28 mouse cellular contexts compared by ENCODE assay signal in the genomic region with DNA sequence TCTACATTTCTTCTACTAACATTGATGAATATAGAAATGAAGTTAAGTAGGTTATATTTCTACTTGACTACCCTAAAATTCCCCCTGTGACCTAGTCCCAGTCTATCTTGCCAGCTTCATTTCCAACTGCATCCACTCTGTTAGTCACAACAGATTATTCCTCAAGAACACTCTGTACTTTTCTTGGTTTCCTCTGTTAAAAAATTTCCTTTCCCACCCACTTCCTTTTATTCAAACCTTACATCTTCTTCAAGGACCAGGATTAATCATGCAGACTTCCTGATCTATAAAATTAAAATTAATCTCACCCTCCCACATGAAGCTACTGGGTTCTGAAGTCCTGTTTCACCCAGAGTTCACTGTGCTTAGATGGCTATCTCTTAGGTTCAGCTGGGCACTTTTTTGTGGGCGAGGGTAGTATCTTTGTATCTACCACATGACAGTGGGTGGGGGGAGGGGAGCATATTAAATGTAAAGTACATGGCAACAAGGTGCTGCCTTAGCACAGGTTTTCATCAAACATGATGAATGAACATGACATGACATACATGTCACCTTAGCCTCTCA. TPM values are rescaled to one million over a fixed set of nuclear protein-coding genes. Genes with fewer than 3 reads are reported as not detected.
A peak's percentile ranks its signal among the peaks of the same experiment; 100 is the strongest.
DNase-seq lines count a peak whose midpoint lies in the region; ATAC-seq and TF ChIP-seq lines count a peak whose summit lies in the region.
"Had no signal": no experiment of that assay in that cellular context is flagged by ENCODE, and none has a peak within 500 bp of the region (broad histone marks: within the 10 kb centered on the region; RNA-seq: fewer than 3 reads in every experiment).

No protein-coding gene starts in this region.

- peak; percentile 44 for ATAC-seq in lung, postnatal 0 days
- ATAC-seq: forebrain, embryonic 13.5 days had no signal

- peak overlapping the region; percentile 50 for H3K27ac ChIP-seq in gastrocnemius, adult 2 months
- H3K27ac ChIP-seq in lung, postnatal 0 days (ENCODE audit: low read length), result no peak overlapping the region
- peak overlapping the region; percentile 8; the same call in 1 of the 2 replicates for H3K27ac ChIP-seq in brown adipose tissue, adult 24 weeks (replicated peaks; ENCODE audit: low read depth, low read length)
- H3K27ac ChIP-seq in layer of hippocampus, adult 2 months, result no peak overlapping the region
- H3K27ac ChIP-seq: forebrain, embryonic 13.5 days; heart, embryonic 13.5 days; hindbrain, embryonic 14.5 days; kidney, postnatal 0 days; limb, embryonic 10.5 days; limb, embryonic 15.5 days; liver, embryonic 13.5 days; macrophage; neural tube, embryonic 15.5 days; stomach, embryonic 15.5 days had no signal

- no peak overlapping the region for H3K4me3 ChIP-seq in gastrocnemius, adult 2 months
- no peak overlapping the region for H3K4me3 ChIP-seq in lung, postnatal 0 days (ENCODE audit: low read depth, low read length)
- H3K4me3 ChIP-seq in brown adipose tissue, adult 24 weeks (ENCODE audit: insufficient read depth, low read depth, low read length), result no peak overlapping the region
- H3K4me3 ChIP-seq in layer of hippocampus, adult 2 months, result no peak overlapping the region
- H3K4me3 ChIP-seq: forebrain, embryonic 13.5 days; heart, embryonic 13.5 days; limb, embryonic 10.5 days; limb, embryonic 15.5 days; liver, embryonic 13.5 days; neural tube, embryonic 15.5 days; stomach, embryonic 15.5 days had no signal

- DNase-seq in gastrocnemius, adult 2 months, result no peak
- no peak for DNase-seq in gastrocnemius, postnatal 25 days
- peak; percentile 26 for DNase-seq in lung, postnatal 0 days (ENCODE audit: low spot score)
- DNase-seq in lung, postnatal 14 days, result no peak
- peak; percentile 56 for DNase-seq in CD4-positive, CD25-positive, alpha-beta regulatory T cell, adult 2 months (ENCODE audit: low read depth, low spot score)
- no peak for DNase-seq in layer of hippocampus, adult 2 months (ENCODE audit: low spot score in 2 of 2)
- DNase-seq in adrenal gland, postnatal 10 days, result no peak
- DNase-seq: adrenal gland, postnatal 14 days; cerebellum, adult 2 months; cerebellum, postnatal 14 days; gastrocnemius, postnatal 36 days; kidney, adult 8-10 months; kidney, postnatal 4 days; liver, embryonic 13.5 days; lung, adult 18-20 months; midbrain, embryonic 14.5 days; right cerebral cortex, postnatal 25 days; thymus, postnatal 14 days had no signal

- TF ChIP-seq CTCF in gastrocnemius, adult 2 months (IDR thresholded peaks at IDR 0.05), result no peak
- TF ChIP-seq CTCF in lung, postnatal 0 days (IDR thresholded peaks at IDR 0.05), result no peak
- no peak for TF ChIP-seq CTCF in layer of hippocampus, adult 2 months (conservative IDR thresholded peaks at IDR 0.05)

- intact Hi-C loops in gastrocnemius, adult 2 months (cut with DNase I), result no loop called here

- 51% methylated on average over 1 of the region's 1 CpGs for WGBS in lung, postnatal 0 days

- no peaks in the 10 kb centered on the region for H3K27me3 ChIP-seq in lung, postnatal 0 days (replicated peaks; ENCODE audit: insufficient read depth, low read length)
- H3K27me3 ChIP-seq: forebrain, embryonic 13.5 days; heart, embryonic 13.5 days; limb, embryonic 15.5 days; liver, embryonic 13.5 days; neural tube, embryonic 15.5 days; stomach, embryonic 15.5 days had no signal

- H3K4me2 ChIP-seq in lung, postnatal 0 days (replicated peaks; ENCODE audit: low read depth, low read length), result no peak overlapping the region
- H3K4me2 ChIP-seq: forebrain, embryonic 13.5 days; heart, embryonic 13.5 days; hindbrain, embryonic 14.5 days; limb, embryonic 15.5 days; liver, embryonic 13.5 days; neural tube, embryonic 15.5 days; stomach, embryonic 15.5 days had no signal

- no peaks in the 10 kb centered on the region for H3K4me1 ChIP-seq in lung, postnatal 0 days (ENCODE audit: insufficient read depth, low read depth, low read length)
- H3K4me1 ChIP-seq in brown adipose tissue, adult 24 weeks (ENCODE audit: control insufficient read depth, insufficient read depth, insufficient read length, low read length), result no peaks in the 10 kb centered on the region
- H3K4me1 ChIP-seq: forebrain, embryonic 13.5 days; heart, embryonic 13.5 days; limb, embryonic 10.5 days; limb, embryonic 15.5 days; neural tube, embryonic 15.5 days; stomach, embryonic 15.5 days had no signal

- TF ChIP-seq EP300 in lung, postnatal 0 days (IDR thresholded peaks at IDR 0.05), result peak; percentile 92

- no peak overlapping the region for H3K9ac ChIP-seq in lung, postnatal 0 days (replicated peaks; ENCODE audit: low read depth)
- H3K9ac ChIP-seq: forebrain, embryonic 13.5 days; heart, embryonic 13.5 days; hindbrain, embryonic 14.5 days; limb, embryonic 15.5 days; liver, embryonic 13.5 days; neural tube, embryonic 15.5 days; stomach, embryonic 15.5 days had no signal

- H3K36me3 ChIP-seq in lung, postnatal 0 days (ENCODE audit: insufficient read depth, low read length), result peaks cover 4% of the 10 kb centered on the region; the same call in 1 of the 2 replicates
- H3K36me3 ChIP-seq: stomach, embryonic 15.5 days had no signal

- 0 out of 2 replicates have a peak, but pooled peaks cover 5% of the 10 kb centered on the region for H3K9me3 ChIP-seq in lung, postnatal 0 days (ENCODE audit: low read length)
- H3K9me3 ChIP-seq: forebrain, embryonic 13.5 days; limb, embryonic 10.5 days; liver, embryonic 13.5 days; neural tube, embryonic 15.5 days; stomach, embryonic 15.5 days had no signal

RNA-seq across cellular contexts. Expression of gene Srek1ip1, which starts 13.1 kb away (rescaled TPM):
- 10 to 100 TPM; 10.2 to 16.0 TPM for total RNA-seq in gastrocnemius, adult 2 months (2021)
- total RNA-seq in gastrocnemius, postnatal 25 days (2021), result 10 to 100 TPM; 11.0 to 11.8 TPM
- 14.8 and 14.9 TPM in 2 replicates for polyA plus RNA-seq in lung, postnatal 0 days (2015; fragmentation: Nextera tagmentation; extraction: Ambion mirVana)
- polyA plus RNA-seq in brown adipose tissue, adult 24 weeks (2012; ENCODE audit: insufficient read depth, insufficient read length, missing spikeins), result 31.2 and 33.3 TPM in 2 replicates
- total RNA-seq in layer of hippocampus, adult 2 months (2021), result 10 to 100 TPM; 21.6 to 22.5 TPM
- total RNA-seq in adrenal gland, postnatal 10 days (2021), result 10 to 100 TPM; 22.8 to 24.1 TPM

RNA-seq across cellular contexts. Expression of gene Cwc27, which starts 37.8 kb away (rescaled TPM):
- total RNA-seq in gastrocnemius, adult 2 months (2021), result 10 to 100 TPM; 11.0 to 12.1 TPM
- 1 to 10 TPM; 7.9 to 9.8 TPM for total RNA-seq in gastrocnemius, postnatal 25 days (2021)
- polyA plus RNA-seq in lung, postnatal 0 days (2015; fragmentation: Nextera tagmentation; extraction: Ambion mirVana), result 12.9 and 15.0 TPM in 2 replicates
- polyA plus RNA-seq in brown adipose tissue, adult 24 weeks (2012; ENCODE audit: insufficient read depth, insufficient read length, missing spikeins), result 13.1 and 16.4 TPM in 2 replicates
- total RNA-seq in layer of hippocampus, adult 2 months (2021), result 10 to 100 TPM; 18.9 to 20.3 TPM
- 10 to 100 TPM; 14.8 to 15.3 TPM for total RNA-seq in adrenal gland, postnatal 10 days (2021)

Comparison
In these comparisons a context has a peak if more than half of its experiments do, and no peak if none do; other contexts are left out.
1. DNase-seq: peak in lung, postnatal 0 days (single experiment) and CD4-positive, CD25-positive, alpha-beta regulatory T cell, adult 2 months (single experiment); none in gastrocnemius, adult 2 months (single experiment), gastrocnemius, postnatal 25 days (single experiment), lung, postnatal 14 days (single experiment), layer of hippocampus, adult 2 months (0 of 2) and adrenal gland, postnatal 10 days (single experiment).
2. H3K27ac ChIP-seq: peak in gastrocnemius, adult 2 months (single experiment) and brown adipose tissue, adult 24 weeks (single experiment); none in lung, postnatal 0 days (single experiment) and layer of hippocampus, adult 2 months (single experiment).